Mouse (Mus musculus) lung, embryonic 14.5 days (tissue): ENCODE measurements around the gene Plppr5. TPM values are rescaled to one million over a fixed set of nuclear protein-coding genes. Genes with fewer than 3 reads are reported as not detected.

Source experiments
- ATAC-seq: fragments of 200-750 bp; cut with Nextera tagmentation; 2 replicates; pipeline ENCODE4 v1.8.0; 2017; ENCODE audit warnings: mild to moderate bottlenecking, moderate TSS enrichment, moderate library complexity; ENCODE audit not compliant: insufficient read depth
- DNase-seq: peaks from one replicate; pipeline ENCODE4 v3.0.0-alpha.2; 2015
- H3K27ac ChIP-seq: fragments of 300-500 bp; sonication (generic); 2 replicates; pipeline ENCODE4 v1.5.1; 2014; ENCODE audit warnings: low read depth, mild to moderate bottlenecking, moderate library complexity
- H3K27me3 ChIP-seq: fragments of 300-500 bp; sonication (generic); 2 replicates; pipeline ENCODE4 v1.6.1; 2014; ENCODE audit warnings: low read length, control low read depth; ENCODE audit not compliant: insufficient read depth
- H3K36me3 ChIP-seq: fragments of 300-500 bp; sonication (generic); 2 replicates; pipeline ENCODE4 v1.6.1; 2014; ENCODE audit warnings: control low read depth; ENCODE audit not compliant: insufficient read depth
- H3K4me1 ChIP-seq: fragments of 300-500 bp; sonication (generic); 2 replicates; pipeline ENCODE4 v1.6.1; 2014; ENCODE audit warnings: antibody characterized with exemption, control low read depth; ENCODE audit not compliant: insufficient read depth
- H3K4me2 ChIP-seq: fragments of 300-500 bp; sonication (generic); 2 replicates; pipeline ENCODE4 v1.6.1; 2014; ENCODE audit warnings: mild to moderate bottlenecking
- H3K4me3 ChIP-seq: fragments of 300-500 bp; sonication (generic); 2 replicates; pipeline ENCODE4 v1.5.1; 2014; ENCODE audit warnings: low read depth, low read length
- H3K9ac ChIP-seq: fragments of 300-500 bp; sonication (generic); 2 replicates; pipeline ENCODE4 v1.6.1; 2014
- H3K9me3 ChIP-seq: fragments of 300-500 bp; sonication (generic); 2 replicates; pipeline ENCODE4 v1.6.1; 2016; ENCODE audit warnings: low read depth, low read length, control low read depth
- CTCF ChIP-seq: IDR thresholded peaks from 2 replicates; pipeline ENCODE4 v1.5.1; 2016; ENCODE audit warnings: antibody characterized with exemption, low read depth
- WGBS: fragments of 180-500 bp; shearing (Covaris S2); extraction: QIAGEN DNeasy Blood & Tissue Kit; methylation state at CpG from one replicate; pipeline ENCODE4 v1.1.7; 2014; 5-methylcytosine and 5-hydroxymethylcytosine counted together
- polyA plus RNA-seq: library from polyadenylated mRNA; unstranded; fragments of >200 nt; fragmentation: Nextera tagmentation; extraction: Ambion mirVana; gene quantifications from 2 replicates; pipeline ENCODE4 v1.2.1, GENCODE M21; 2014

The Plppr5 gene
- 1.7 and 1.9 TPM in 2 replicates for polyA plus RNA-seq

GRCm38 (mm10) chr3:117574529-117575252 lies at the start of gene Plppr5:
Gene Plppr5 (plus strand): TSS chr3:117574836.
- H3K36me3 ChIP-seq = no peaks in the 10 kb centered on the region
- H3K27ac ChIP-seq = peak within 1 kb of the TSS; percentile 42; the same call in 1 of the 2 replicates
- H3K4me2 ChIP-seq = peak within 1 kb of the TSS; percentile 92
- DNase-seq (peak; percentile 87), ATAC-seq (peak; percentile 92)
- H3K4me3 ChIP-seq = peak within 1 kb of the TSS; percentile 52
- 0 out of 2 replicates have a peak, but pooled peaks cover 4% of the 10 kb centered on the region for H3K4me1 ChIP-seq
- 20% methylated on average over 20 of the region's 20 CpGs for WGBS
- H3K9me3 ChIP-seq = no peaks in the 10 kb centered on the region
- peaks cover 27% of the 10 kb centered on the region for H3K27me3 ChIP-seq
- H3K9ac ChIP-seq = peak within 1 kb of the TSS; percentile 52
- no peak for TF ChIP-seq CTCF

GRCm38 (mm10) chr3:117549899-117550298 lies 24.7 kb upstream of the Plppr5 start:
- Histone ChIP-seq H3K9ac (no peak overlapping the region), H3K4me1 (no peaks in the 10 kb centered on the region), H3K9me3 (no peaks in the 10 kb centered on the region), H3K27me3 (no peaks in the 10 kb centered on the region), H3K4me3 (no peak overlapping the region), H3K4me2 (no peak overlapping the region), H3K27ac (no peak overlapping the region), H3K36me3 (no peaks in the 10 kb centered on the region)
- ATAC-seq = no peak
- 84% methylated on average over 5 of the region's 5 CpGs for WGBS
- TF ChIP-seq CTCF = no peak
- DNase-seq = no peak

- no peaks in the 10 kb centered on the region for H3K36me3 ChIP-seq
- no peak for DNase-seq
- H3K9ac ChIP-seq = no peak overlapping the region
- H3K9me3 ChIP-seq = no peaks in the 10 kb centered on the region
- no peak overlapping the region for H3K4me2 ChIP-seq
- H3K4me1 ChIP-seq = no peaks in the 10 kb centered on the region
- ATAC-seq = no peak
- H3K4me3 ChIP-seq = no peak overlapping the region
- no peak overlapping the region for H3K27ac ChIP-seq
- 76% methylated on average over 4 of the region's 4 CpGs for WGBS
- no peaks in the 10 kb centered on the region for H3K27me3 ChIP-seq
- TF ChIP-seq CTCF = no peak
These were observed 24.1 kb upstream of the Plppr5 start for GRCm38 (mm10) chr3:117550526-117550925.

- H3K36me3 ChIP-seq = no peaks in the 10 kb centered on the region
- WGBS = 45% methylated on average over 1 of the region's 1 CpGs
These were observed 17.7 kb upstream of the Plppr5 start for GRCm38 (mm10) chr3:117556972-117557371.

GRCm38 (mm10) chr3:117575253-117575927 lies 754 bp downstream of the Plppr5 start:
- Histone ChIP-seq H3K36me3 (no peaks in the 10 kb centered on the region), H3K9ac (peak overlapping the region; percentile 52), H3K27me3 (peaks cover 27% of the 10 kb centered on the region), H3K9me3 (no peaks in the 10 kb centered on the region), H3K4me2 (peak overlapping the region; percentile 92), H3K4me3 (peak overlapping the region; percentile 52), H3K4me1 (0 out of 2 replicates have a peak, but pooled peaks cover 4% of the 10 kb centered on the region), H3K27ac (peak overlapping the region; percentile 42; the same call in 1 of the 2 replicates)
- 1% methylated on average over 71 of the region's 74 CpGs for WGBS
- ATAC-seq (peak; percentile 87), DNase-seq (peak; percentile 49)
- TF ChIP-seq CTCF = no peak

More at GRCm38 (mm10) chr3:117556972-117557371, 17.7 kb upstream of the Plppr5 start:
- TF ChIP-seq CTCF = no peak
- H3K4me2 ChIP-seq = no peak overlapping the region
- no peaks in the 10 kb centered on the region for H3K4me1 ChIP-seq
- H3K4me3 ChIP-seq = no peak overlapping the region
- ATAC-seq = no peak
- no peaks in the 10 kb centered on the region for H3K27me3 ChIP-seq
- H3K9ac ChIP-seq = no peak overlapping the region
- no peaks in the 10 kb centered on the region for H3K9me3 ChIP-seq
- H3K27ac ChIP-seq = no peak overlapping the region
- DNase-seq = no peak

GRCm38 (mm10) chr3:117575928-117576254 lies 1.3 kb downstream of the Plppr5 start:
- Histone ChIP-seq H3K27me3 (peaks cover 27% of the 10 kb centered on the region), H3K4me2 (peak overlapping the region; percentile 92), H3K4me1 (0 out of 2 replicates have a peak, but pooled peaks cover 4% of the 10 kb centered on the region), H3K36me3 (no peaks in the 10 kb centered on the region), H3K4me3 (peak overlapping the region; percentile 52), H3K27ac (no peak overlapping the region), H3K9me3 (no peaks in the 10 kb centered on the region), H3K9ac (peak overlapping the region; percentile 52; the same call in 1 of the 2 replicates)
- no peak for ATAC-seq
- DNase-seq = no peak
- TF ChIP-seq CTCF = no peak
- WGBS = 14% methylated on average over 3 of the region's 3 CpGs

- H3K9me3 ChIP-seq = no peaks in the 10 kb centered on the region
- H3K27ac ChIP-seq = no peak overlapping the region
- H3K27me3 ChIP-seq = peaks cover 27% of the 10 kb centered on the region
- TF ChIP-seq CTCF = no peak
- H3K9ac ChIP-seq = no peak overlapping the region
- no peak overlapping the region for H3K4me3 ChIP-seq
- H3K4me1 ChIP-seq = 0 out of 2 replicates have a peak, but pooled peaks cover 4% of the 10 kb centered on the region
- H3K4me2 ChIP-seq = no peak overlapping the region
- DNase-seq (peak; percentile 76), ATAC-seq (no peak)
- WGBS = 93% methylated on average over 2 of the region's 2 CpGs
- no peaks in the 10 kb centered on the region for H3K36me3 ChIP-seq
These were observed 2.7 kb downstream of the Plppr5 start for GRCm38 (mm10) chr3:117577349-117577748.
